Mouse (Mus musculus) heart, embryonic 12.5 days (tissue): ENCODE measurements at regions not wholly inside any gene's neighbourhood (a gene's known extent, or its start where the extent isn't known, plus 50 kb on each side); places are given as distances from the start of the nearest gene placed in this dataset.

Experiments used
- ATAC-seq: fragments of 200-750 bp; cut with Nextera tagmentation; 2 replicates; pipeline ENCODE4 v1.8.0; 2017; ENCODE audit warnings: moderate TSS enrichment, moderate library complexity; ENCODE audit not compliant: insufficient number of reproducible peaks, low FRiP score
- H3K27ac ChIP-seq: fragments of 300-500 bp; sonication (generic); 2 replicates; pipeline ENCODE4 v1.5.1; 2016; ENCODE audit warnings: mild to moderate bottlenecking, moderate library complexity; ENCODE audit not compliant: poor library complexity, severe bottlenecking
- H3K27me3 ChIP-seq: fragments of 300-500 bp; sonication (generic); replicated peaks from 2 replicates; pipeline ENCODE4 v1.6.1; 2016; ENCODE audit warnings: mild to moderate bottlenecking, moderate library complexity
- H3K36me3 ChIP-seq: fragments of 300-500 bp; sonication (generic); 2 replicates; pipeline ENCODE4 v1.6.1; 2016; ENCODE audit warnings: mild to moderate bottlenecking, moderate library complexity
- H3K4me1 ChIP-seq: fragments of 300-500 bp; sonication (generic); replicated peaks from 2 replicates; pipeline ENCODE4 v1.6.1; 2016; ENCODE audit warnings: mild to moderate bottlenecking
- H3K4me2 ChIP-seq: fragments of 300-500 bp; sonication (generic); 2 replicates; pipeline ENCODE4 v1.6.1; 2016; ENCODE audit warnings: mild to moderate bottlenecking, moderate library complexity
- H3K4me3 ChIP-seq: fragments of 300-500 bp; sonication (generic); 2 replicates; pipeline ENCODE4 v1.5.1; 2016; ENCODE audit warnings: mild to moderate bottlenecking
- H3K9ac ChIP-seq: fragments of 300-500 bp; sonication (generic); 2 replicates; pipeline ENCODE4 v1.6.1; 2016; ENCODE audit warnings: mild to moderate bottlenecking, moderate library complexity
- H3K9me3 ChIP-seq: fragments of 300-500 bp; sonication (generic); replicated peaks from 2 replicates; pipeline ENCODE4 v1.6.1; 2016; ENCODE audit warnings: mild to moderate bottlenecking, moderate library complexity
- WGBS: fragments of 180-500 bp; shearing (Covaris S2); methylation state at CpG from one replicate; pipeline ENCODE4 v1.1.7; 2016; 5-methylcytosine and 5-hydroxymethylcytosine counted together

DNA sequence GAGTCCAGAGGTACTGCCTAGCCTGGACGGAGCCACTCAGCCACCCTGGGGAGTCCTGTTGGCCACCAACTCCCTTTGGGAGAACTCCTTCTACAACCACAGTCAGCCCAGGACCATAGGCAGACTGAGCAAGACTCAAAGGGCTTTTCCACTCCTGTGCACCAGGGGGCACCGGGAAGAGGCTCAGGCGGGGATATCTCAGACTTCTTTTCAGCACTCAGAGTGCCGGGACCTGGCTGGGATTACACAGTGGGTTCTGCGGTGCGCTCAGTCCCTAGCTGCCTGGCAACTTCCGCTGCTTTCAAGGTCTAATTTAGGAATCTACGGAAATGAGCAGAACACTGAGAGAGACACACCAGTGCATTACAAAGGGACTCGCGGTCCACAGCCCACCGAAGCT, 136.1 kb upstream of the Gm12830 start:
- no peak overlapping the region for H3K4me3 ChIP-seq
- H3K4me1 ChIP-seq: 0 out of 2 replicates have a peak, but pooled peaks cover 10% of the 10 kb centered on the region
- H3K27me3 ChIP-seq: peaks cover 50% of the 10 kb centered on the region
- no peak overlapping the region for H3K9ac ChIP-seq
- 15% methylated on average over 11 of the region's 11 CpGs for WGBS
- H3K36me3 ChIP-seq: no peaks in the 10 kb centered on the region
- no peak overlapping the region for H3K27ac ChIP-seq
- no peaks in the 10 kb centered on the region for H3K9me3 ChIP-seq
- peak overlapping the region; percentile 59 for H3K4me2 ChIP-seq
- ATAC-seq: peak; percentile 71; the same call in 1 of the 2 replicates

- H3K9me3 ChIP-seq: no peaks in the 10 kb centered on the region
- WGBS: 51% methylated on average over 4 of the region's 4 CpGs
- peak overlapping the region; percentile 59 for H3K4me2 ChIP-seq
- ATAC-seq: no peak
- H3K27ac ChIP-seq: no peak overlapping the region
- H3K4me3 ChIP-seq: no peak overlapping the region
- H3K4me1 ChIP-seq: 0 out of 2 replicates have a peak, but pooled peaks cover 9% of the 10 kb centered on the region
- no peaks in the 10 kb centered on the region for H3K36me3 ChIP-seq
- H3K27me3 ChIP-seq: peaks cover 50% of the 10 kb centered on the region
- H3K9ac ChIP-seq: no peak overlapping the region
These were observed 135.4 kb upstream of the Gm12830 start for GRCm38 (mm10) chr4:114686091-114686490.

DNA sequence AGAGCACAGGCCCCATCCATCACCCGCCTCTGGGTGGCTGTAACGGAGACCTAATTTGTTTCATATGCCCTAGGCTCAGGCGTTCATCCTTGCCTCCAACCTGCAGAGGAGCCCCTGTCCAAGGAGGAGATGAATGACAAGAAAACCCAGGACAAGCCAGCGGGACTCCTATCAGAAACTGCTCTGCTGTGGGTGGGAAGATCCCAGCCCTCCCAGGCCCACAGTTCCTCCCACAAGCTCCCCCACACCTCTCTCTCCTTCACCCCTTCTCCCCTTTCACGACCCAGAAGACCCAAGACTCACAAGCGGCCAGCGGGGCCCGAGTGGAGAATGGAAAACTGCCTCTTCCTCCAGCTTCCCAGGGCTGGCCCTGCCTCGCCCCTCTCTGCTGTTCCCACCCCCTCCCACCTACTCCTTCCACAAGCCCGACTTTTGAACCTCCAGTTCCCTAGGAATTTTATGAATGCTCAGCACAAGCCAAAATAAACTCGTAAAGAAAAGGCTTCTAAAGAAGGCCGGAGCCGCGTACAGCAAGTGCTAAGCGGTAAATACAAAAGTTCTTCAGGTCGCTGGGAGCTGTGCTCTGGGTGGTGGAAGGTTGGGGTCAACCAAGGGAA, 133.1 kb upstream of the Gm12830 start:
- ATAC-seq: peak; percentile 37; the same call in 1 of the 2 replicates
- H3K4me3 ChIP-seq: no peak overlapping the region
- H3K4me1 ChIP-seq: 0 out of 2 replicates have a peak, but pooled peaks cover 9% of the 10 kb centered on the region
- peak overlapping the region; percentile 43; the same call in 1 of the 2 replicates for H3K4me2 ChIP-seq
- no peak overlapping the region for H3K27ac ChIP-seq
- peaks cover 53% of the 10 kb centered on the region for H3K27me3 ChIP-seq
- no peaks in the 10 kb centered on the region for H3K9me3 ChIP-seq
- WGBS: 12% methylated on average over 16 of the region's 16 CpGs
- H3K36me3 ChIP-seq: no peaks in the 10 kb centered on the region
- H3K9ac ChIP-seq: no peak overlapping the region

- 52% methylated on average over 6 of the region's 6 CpGs for WGBS
- peaks cover 48% of the 10 kb centered on the region for H3K27me3 ChIP-seq
- 0 out of 2 replicates have a peak, but pooled peaks cover 9% of the 10 kb centered on the region for H3K4me1 ChIP-seq
- H3K27ac ChIP-seq: no peak overlapping the region
- H3K9me3 ChIP-seq: no peaks in the 10 kb centered on the region
- no peak for ATAC-seq
- H3K36me3 ChIP-seq: no peaks in the 10 kb centered on the region
- peak overlapping the region; percentile 43; the same call in 1 of the 2 replicates for H3K4me2 ChIP-seq
- no peak overlapping the region for H3K4me3 ChIP-seq
- no peak overlapping the region for H3K9ac ChIP-seq
These were observed 132.6 kb upstream of the Gm12830 start for GRCm38 (mm10) chr4:114688973-114689371.

GRCm38 (mm10) chr4:114705586-114705985, 115.9 kb upstream of the Gm12830 start:
- Histone ChIP-seq H3K27me3 (0 out of 2 replicates have a peak, but pooled peaks cover 3% of the 10 kb centered on the region), H3K27ac (no peak overlapping the region), H3K4me1 (no peaks in the 10 kb centered on the region), H3K4me2 (no peak overlapping the region), H3K9me3 (no peaks in the 10 kb centered on the region), H3K36me3 (no peaks in the 10 kb centered on the region), H3K4me3 (no peak overlapping the region), H3K9ac (no peak overlapping the region)
- 42% methylated on average over 4 of the region's 4 CpGs for WGBS
- ATAC-seq: no peak

GRCm38 (mm10) chr4:114710182-114710909, 111.2 kb upstream of the Gm12830 start:
- Histone ChIP-seq H3K9me3 (no peaks in the 10 kb centered on the region), H3K4me1 (no peaks in the 10 kb centered on the region), H3K9ac (no peak overlapping the region), H3K36me3 (no peaks in the 10 kb centered on the region), H3K4me3 (no peak overlapping the region), H3K27ac (no peak overlapping the region), H3K27me3 (peaks cover 4% of the 10 kb centered on the region; the same call in 1 of the 2 replicates), H3K4me2 (no peak overlapping the region)
- no peak for ATAC-seq
- WGBS: 82% methylated on average over 3 of the region's 3 CpGs

GRCm38 (mm10) chr4:114711082-114711481, 110.4 kb upstream of the Gm12830 start:
- ATAC-seq: no peak
- 59% methylated on average over 3 of the region's 3 CpGs for WGBS
- H3K4me3 ChIP-seq: no peak overlapping the region

GRCm38 (mm10) chr4:114712005-114712665, 109.4 kb upstream of the Gm12830 start:
- no peaks in the 10 kb centered on the region for H3K4me1 ChIP-seq
- 40% methylated on average over 7 of the region's 7 CpGs for WGBS
- no peak overlapping the region for H3K4me2 ChIP-seq
- ATAC-seq: no peak
- H3K36me3 ChIP-seq: no peaks in the 10 kb centered on the region
- H3K9ac ChIP-seq: no peak overlapping the region
- H3K9me3 ChIP-seq: no peaks in the 10 kb centered on the region
- H3K27me3 ChIP-seq: peaks cover 5% of the 10 kb centered on the region; the same call in 1 of the 2 replicates
- no peak overlapping the region for H3K27ac ChIP-seq
- H3K4me3 ChIP-seq: no peak overlapping the region

More at GRCm38 (mm10) chr4:114711082-114711481, 110.4 kb upstream of the Gm12830 start:
- Histone ChIP-seq H3K9me3 (no peaks in the 10 kb centered on the region), H3K27ac (no peak overlapping the region), H3K27me3 (peaks cover 5% of the 10 kb centered on the region; the same call in 1 of the 2 replicates), H3K9ac (no peak overlapping the region), H3K4me1 (no peaks in the 10 kb centered on the region), H3K4me2 (no peak overlapping the region), H3K36me3 (no peaks in the 10 kb centered on the region)

GRCm38 (mm10) chr4:114712921-114713527, 108.5 kb upstream of the Gm12830 start:
- Histone ChIP-seq H3K4me3 (no peak overlapping the region), H3K9me3 (0 out of 2 replicates have a peak, but pooled peaks cover 3% of the 10 kb centered on the region), H3K27ac (no peak overlapping the region), H3K27me3 (peaks cover 5% of the 10 kb centered on the region; the same call in 1 of the 2 replicates), H3K36me3 (no peaks in the 10 kb centered on the region), H3K4me2 (no peak overlapping the region), H3K9ac (no peak overlapping the region), H3K4me1 (no peaks in the 10 kb centered on the region)
- 60% methylated on average over 4 of the region's 4 CpGs for WGBS
- no peak for ATAC-seq

GRCm38 (mm10) chr4:114716703-114717102, 104.8 kb upstream of the Gm12830 start:
- Histone ChIP-seq H3K4me1 (peaks cover 3% of the 10 kb centered on the region; the same call in 1 of the 2 replicates), H3K4me3 (no peak overlapping the region), H3K9me3 (0 out of 2 replicates have a peak, but pooled peaks cover 3% of the 10 kb centered on the region), H3K27ac (no peak overlapping the region), H3K9ac (no peak overlapping the region), H3K27me3 (peaks cover 5% of the 10 kb centered on the region; the same call in 1 of the 2 replicates), H3K36me3 (no peaks in the 10 kb centered on the region), H3K4me2 (no peak overlapping the region)
- 71% methylated on average over 2 of the region's 2 CpGs for WGBS
- ATAC-seq: no peak
